Mouse (Mus musculus): ENCODE data around the gene Xrcc5. TPM values are rescaled to one million over a fixed set of nuclear protein-coding genes. Genes with fewer than 3 reads are reported as not detected.

Gene Xrcc5
- polyA plus RNA-seq, 1 experiment from 2014 or later, result 35.1 TPM

DNA sequence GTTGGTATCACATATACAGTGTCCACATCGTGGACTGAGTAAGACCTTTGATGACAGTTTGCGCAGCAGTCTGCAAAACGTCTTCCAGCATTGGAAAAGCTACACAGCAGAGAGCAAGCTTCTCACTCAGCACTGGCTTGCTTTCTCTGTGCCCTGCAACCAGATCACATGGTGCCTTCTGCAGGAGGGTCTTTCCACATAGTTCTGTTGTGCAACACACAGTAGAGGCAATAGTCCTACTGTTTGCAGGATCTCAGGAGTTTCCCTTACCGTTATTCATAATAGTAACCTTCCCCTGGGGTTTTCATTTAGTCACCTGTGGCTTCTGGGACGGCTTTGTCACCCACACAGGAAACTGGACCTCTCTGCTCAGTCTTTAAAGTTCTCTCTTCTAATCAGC, 13.5 kb downstream of the Xrcc5 start:
- H3K36me3 ChIP-seq, result peaks cover 56% of the 10 kb centered on the region
- 93% methylated on average over 5 of the region's 5 CpGs for WGBS
- no peak for DNase-seq (ENCODE audit: low spot score)

GRCm38 (mm10) chr1:72323248-72323647, 16.0 kb downstream of the Xrcc5 start:
- peaks cover 63% of the 10 kb centered on the region for H3K36me3 ChIP-seq
- no peaks in the 10 kb centered on the region for H3K9me3 ChIP-seq
- DNase-seq (ENCODE audit: low spot score), result no peak
- no peak overlapping the region for H3K27ac ChIP-seq
- no peaks in the 10 kb centered on the region for H3K4me1 ChIP-seq
- no peak overlapping the region for H3K4me3 ChIP-seq
- H3K27me3 ChIP-seq (ENCODE audit: insufficient read depth, poor library complexity, severe bottlenecking), result peaks cover 27% of the 10 kb centered on the region
- WGBS, result 91% methylated on average over 4 of the region's 4 CpGs

More for the DNA sequence above, 13.5 kb downstream of the Xrcc5 start:
- Histone ChIP-seq H3K4me3 (no peak overlapping the region), H3K27ac (no peak overlapping the region), H3K27me3 (ENCODE audit: insufficient read depth, poor library complexity, severe bottlenecking) (peaks cover 33% of the 10 kb centered on the region), H3K4me1 (no peaks in the 10 kb centered on the region), H3K9me3 (no peaks in the 10 kb centered on the region)

DNA sequence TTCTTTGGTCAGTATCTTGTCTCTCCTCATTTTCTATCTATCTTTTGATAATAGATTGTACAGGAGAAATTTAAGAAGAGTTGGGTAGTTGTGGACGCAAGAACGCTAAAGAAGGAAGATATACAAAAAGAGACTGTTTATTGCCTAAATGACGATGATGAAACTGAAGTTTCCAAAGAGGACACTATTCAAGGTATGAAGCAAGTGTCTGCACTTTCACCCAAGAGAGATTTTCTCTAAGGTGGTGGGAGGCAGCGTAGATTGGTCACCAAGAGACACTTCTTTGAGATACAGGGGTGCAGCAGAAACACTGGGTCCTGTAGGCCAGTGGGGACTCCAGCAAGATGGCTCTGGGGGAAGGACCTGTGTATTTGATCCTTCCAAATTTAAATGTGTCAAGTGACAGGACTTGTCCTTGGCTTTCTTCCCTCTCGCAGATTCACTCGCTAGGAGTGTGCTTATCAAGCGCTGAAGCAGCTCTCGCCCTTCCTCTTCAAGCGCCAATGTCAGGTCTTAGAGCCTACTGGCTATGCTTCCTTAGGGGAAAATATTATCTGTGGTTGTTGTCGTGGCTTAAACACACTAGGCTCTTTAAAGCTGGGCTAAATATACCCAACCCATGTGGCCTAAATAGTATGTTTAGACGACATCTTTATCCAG, 19.1 kb downstream of the Xrcc5 start:
- Histone ChIP-seq H3K27me3 (ENCODE audit: insufficient read depth, poor library complexity, severe bottlenecking) (peaks cover 6% of the 10 kb centered on the region; the same call in 1 of the 2 replicates), H3K9me3 (no peaks in the 10 kb centered on the region), H3K4me3 (no peak overlapping the region), H3K27ac (no peak overlapping the region), H3K4me1 (no peaks in the 10 kb centered on the region), H3K36me3 (peaks cover 55% of the 10 kb centered on the region)
- DNase-seq (ENCODE audit: low spot score), result peak; percentile 33
- WGBS, result 77% methylated on average over 11 of the region's 11 CpGs

GRCm38 (mm10) chr1:72334807-72335206, 27.6 kb downstream of the Xrcc5 start:
- Histone ChIP-seq H3K27me3 (ENCODE audit: insufficient read depth, poor library complexity, severe bottlenecking) (no peaks in the 10 kb centered on the region), H3K4me3 (no peak overlapping the region), H3K4me1 (no peaks in the 10 kb centered on the region), H3K27ac (no peak overlapping the region), H3K9me3 (no peaks in the 10 kb centered on the region), H3K36me3 (peaks cover 45% of the 10 kb centered on the region)
- WGBS, result 89% methylated on average over 11 of the region's 11 CpGs
- no peak for DNase-seq (ENCODE audit: low spot score)

DNA sequence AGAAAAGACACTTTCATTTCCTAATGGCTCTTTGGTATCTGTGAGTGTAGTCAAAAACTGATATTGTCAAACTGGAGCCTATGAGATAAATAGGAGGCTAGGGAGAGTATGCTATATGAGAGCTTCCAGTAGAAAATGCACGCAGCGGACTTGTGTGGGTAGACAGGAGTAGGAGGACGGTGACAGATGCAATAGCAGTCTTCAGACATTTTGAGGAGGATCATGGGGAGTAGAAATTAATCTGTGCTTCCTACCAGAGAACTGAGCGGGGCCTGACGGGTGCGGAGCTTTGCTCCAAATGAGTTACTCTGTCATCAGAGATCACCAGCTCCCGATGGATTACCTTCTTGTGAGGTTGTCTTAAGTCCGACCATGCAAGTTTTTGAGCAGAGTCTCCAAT, 29.6 kb downstream of the Xrcc5 start:
- Histone ChIP-seq H3K27ac (no peak overlapping the region), H3K36me3 (peaks cover 40% of the 10 kb centered on the region), H3K4me3 (no peak overlapping the region), H3K4me1 (no peaks in the 10 kb centered on the region), H3K9me3 (no peaks in the 10 kb centered on the region), H3K27me3 (ENCODE audit: insufficient read depth, poor library complexity, severe bottlenecking) (no peaks in the 10 kb centered on the region)
- DNase-seq (ENCODE audit: low spot score), result no peak
- 92% methylated on average over 8 of the region's 8 CpGs for WGBS

DNA sequence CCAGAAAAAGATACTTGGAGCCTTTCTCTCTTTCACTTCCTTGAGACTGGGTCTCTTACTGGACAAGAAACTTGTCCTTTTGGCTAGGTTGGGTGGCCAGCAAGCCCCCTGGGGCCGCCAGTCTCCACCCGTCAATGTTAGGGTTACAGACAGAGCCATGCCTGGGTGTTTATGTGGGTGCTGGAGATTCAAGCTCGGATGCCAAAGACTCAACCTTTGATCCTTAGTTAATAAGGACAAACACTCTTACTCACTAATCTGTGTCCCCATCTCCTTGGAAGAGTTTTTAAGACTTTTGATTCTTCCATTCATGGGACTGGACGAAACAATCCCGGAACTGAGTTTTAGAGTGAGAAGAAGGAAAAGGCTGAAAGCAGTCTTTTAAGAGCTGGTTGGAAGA, 31.1 kb downstream of the Xrcc5 start:
- no peaks in the 10 kb centered on the region for H3K9me3 ChIP-seq
- no peak for DNase-seq (ENCODE audit: low spot score)
- peaks cover 43% of the 10 kb centered on the region for H3K36me3 ChIP-seq
- H3K4me1 ChIP-seq, result no peaks in the 10 kb centered on the region
- WGBS, result 90% methylated on average over 5 of the region's 5 CpGs
- H3K27me3 ChIP-seq (ENCODE audit: insufficient read depth, poor library complexity, severe bottlenecking), result no peaks in the 10 kb centered on the region
- H3K4me3 ChIP-seq, result no peak overlapping the region
- no peak overlapping the region for H3K27ac ChIP-seq

DNA sequence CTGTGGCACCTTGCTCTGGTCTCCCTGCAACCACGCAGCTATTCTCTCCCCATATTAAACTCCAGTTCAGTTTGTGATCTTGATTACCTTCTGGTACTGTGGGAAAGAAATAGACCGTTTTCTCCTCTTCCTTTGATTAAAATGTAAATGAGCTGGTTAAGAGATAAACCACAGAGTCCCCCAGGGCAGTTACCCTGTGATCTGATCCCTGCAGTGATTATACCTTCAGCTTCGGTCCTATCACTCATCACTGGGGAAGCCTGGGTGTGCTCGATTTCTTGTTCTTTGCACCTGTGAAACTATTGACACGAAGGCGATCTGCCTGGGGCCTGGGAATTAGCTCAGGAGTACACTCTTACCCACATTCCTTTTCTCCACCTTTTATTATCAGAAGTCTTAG, 40.7 kb downstream of the Xrcc5 start:
- no peak for DNase-seq (ENCODE audit: low spot score)
- Histone ChIP-seq H3K4me3 (no peak overlapping the region), H3K9me3 (no peaks in the 10 kb centered on the region), H3K36me3 (peaks cover 46% of the 10 kb centered on the region; the same call in 1 of the 2 replicates), H3K27ac (no peak overlapping the region), H3K27me3 (ENCODE audit: insufficient read depth, poor library complexity, severe bottlenecking) (no peaks in the 10 kb centered on the region), H3K4me1 (no peaks in the 10 kb centered on the region)
- WGBS, result 79% methylated on average over 6 of the region's 6 CpGs

- no peak overlapping the region for H3K27ac ChIP-seq
- no peaks in the 10 kb centered on the region for H3K27me3 ChIP-seq (ENCODE audit: insufficient read depth, poor library complexity, severe bottlenecking)
- no peaks in the 10 kb centered on the region for H3K9me3 ChIP-seq
- no peak overlapping the region for H3K4me3 ChIP-seq
- H3K36me3 ChIP-seq, result peaks cover 23% of the 10 kb centered on the region
- WGBS, result 86% methylated on average over 2 of the region's 2 CpGs
- DNase-seq (ENCODE audit: low spot score), result no peak
- no peaks in the 10 kb centered on the region for H3K4me1 ChIP-seq
These were observed 47.6 kb downstream of the Xrcc5 start for GRCm38 (mm10) chr1:72354856-72355255.

DNA sequence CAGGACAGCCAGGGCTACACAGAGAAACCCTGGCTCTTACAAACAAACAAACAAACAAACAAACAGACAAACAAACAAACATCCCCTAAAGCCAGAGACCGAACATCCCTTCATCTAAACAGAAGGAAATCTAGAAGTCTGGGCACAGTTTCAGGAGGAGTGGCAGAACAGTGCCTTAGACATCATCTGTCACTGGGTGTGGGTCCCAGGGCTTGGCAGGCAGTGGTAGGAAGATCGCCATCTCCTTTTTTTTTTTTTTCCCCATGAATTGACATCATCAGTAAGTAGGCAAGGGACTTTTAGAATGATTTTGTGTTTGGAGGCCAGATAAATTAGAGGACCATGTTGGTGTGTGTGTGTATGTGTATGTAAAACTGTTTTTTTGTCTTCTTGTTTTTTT, 51.0 kb downstream of the Xrcc5 start:
- Histone ChIP-seq H3K4me3 (no peak overlapping the region), H3K27ac (no peak overlapping the region), H3K9me3 (no peaks in the 10 kb centered on the region), H3K36me3 (peaks cover 17% of the 10 kb centered on the region), H3K4me1 (no peaks in the 10 kb centered on the region), H3K27me3 (ENCODE audit: insufficient read depth, poor library complexity, severe bottlenecking) (no peaks in the 10 kb centered on the region)
- WGBS, result 80% methylated on average over 2 of the region's 2 CpGs
- no peak for DNase-seq (ENCODE audit: low spot score)

DNA sequence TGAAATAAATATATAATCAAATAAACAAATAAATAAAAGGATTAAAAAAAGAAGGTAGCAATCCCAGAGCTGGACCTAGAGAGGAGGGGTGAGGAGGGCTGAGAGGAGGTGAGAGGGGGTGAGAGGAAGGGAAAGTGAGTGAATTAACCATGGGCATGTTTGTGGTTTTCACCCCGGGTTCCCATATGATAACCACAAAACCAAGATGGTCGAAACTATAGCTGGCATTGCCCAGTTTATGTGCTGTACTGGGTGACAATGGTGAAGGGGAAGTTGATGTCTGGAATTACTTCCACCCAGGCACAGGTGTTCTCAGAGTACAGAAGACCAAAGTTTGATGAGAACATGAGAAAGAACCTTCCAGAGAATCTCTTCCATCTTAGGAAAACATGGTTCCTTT, 52.2 kb downstream of the Xrcc5 start:
- Histone ChIP-seq H3K9me3 (no peaks in the 10 kb centered on the region), H3K4me1 (peaks cover 3% of the 10 kb centered on the region; the same call in 1 of the 2 replicates), H3K27me3 (ENCODE audit: insufficient read depth, poor library complexity, severe bottlenecking) (no peaks in the 10 kb centered on the region), H3K4me3 (no peak overlapping the region), H3K36me3 (peaks cover 17% of the 10 kb centered on the region), H3K27ac (no peak overlapping the region)
- WGBS, result 78% methylated on average over 2 of the region's 2 CpGs
- no peak for DNase-seq (ENCODE audit: low spot score)

DNA sequence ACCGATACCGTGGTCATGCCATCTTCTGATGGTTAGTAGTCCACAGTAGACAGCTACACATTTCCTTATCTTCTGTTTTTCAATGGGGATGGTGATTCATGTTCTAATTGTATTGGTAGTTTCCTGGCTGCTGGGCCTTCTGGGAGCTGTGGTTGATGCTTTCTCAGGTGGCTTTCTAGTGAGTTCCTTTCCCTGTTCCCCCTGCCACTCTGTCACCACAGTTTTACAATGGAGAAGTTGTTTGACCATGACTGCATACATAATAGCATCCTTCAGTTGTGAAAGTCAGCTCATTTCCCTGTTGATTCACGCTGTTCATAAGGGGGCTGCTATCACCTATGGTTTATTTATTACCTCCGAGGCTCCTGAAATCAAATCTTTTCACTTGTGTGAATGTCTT, 53.6 kb downstream of the Xrcc5 start:
- H3K36me3 ChIP-seq, result peaks cover 14% of the 10 kb centered on the region
- no peak for DNase-seq (ENCODE audit: low spot score)
- no peaks in the 10 kb centered on the region for H3K27me3 ChIP-seq (ENCODE audit: insufficient read depth, poor library complexity, severe bottlenecking)
- 87% methylated on average over 4 of the region's 4 CpGs for WGBS
- no peak overlapping the region for H3K4me3 ChIP-seq
- no peak overlapping the region for H3K27ac ChIP-seq
- no peaks in the 10 kb centered on the region for H3K9me3 ChIP-seq
- H3K4me1 ChIP-seq, result peaks cover 8% of the 10 kb centered on the region; the same call in 1 of the 2 replicates

- Histone ChIP-seq H3K4me1 (peaks cover 8% of the 10 kb centered on the region; the same call in 1 of the 2 replicates), H3K9me3 (no peaks in the 10 kb centered on the region), H3K36me3 (no peaks in the 10 kb centered on the region; the same call in 1 of the 2 replicates), H3K27me3 (ENCODE audit: insufficient read depth, poor library complexity, severe bottlenecking) (no peaks in the 10 kb centered on the region), H3K4me3 (no peak overlapping the region), H3K27ac (peak overlapping the region; percentile 18; the same call in 1 of the 2 replicates)
- no peak for DNase-seq (ENCODE audit: low spot score)
- 60% methylated on average over 8 of the region's 8 CpGs for whole genome bisulfite sequencing
These were observed 57.4 kb downstream of the Xrcc5 start for GRCm38 (mm10) chr1:72364661-72365060.

GRCm38 (mm10) chr1:72372512-72372911, 65.3 kb downstream of the Xrcc5 start:
- Histone ChIP-seq H3K4me3 (no peak overlapping the region), H3K9me3 (no peaks in the 10 kb centered on the region), H3K27me3 (ENCODE audit: insufficient read depth, poor library complexity, severe bottlenecking) (no peaks in the 10 kb centered on the region), H3K27ac (no peak overlapping the region), H3K4me1 (no peaks in the 10 kb centered on the region), H3K36me3 (peaks cover 9% of the 10 kb centered on the region; the same call in 1 of the 2 replicates)
- 88% methylated on average over 1 of the region's 1 CpGs for WGBS
- no peak for DNase-seq (ENCODE audit: low spot score)

DNA sequence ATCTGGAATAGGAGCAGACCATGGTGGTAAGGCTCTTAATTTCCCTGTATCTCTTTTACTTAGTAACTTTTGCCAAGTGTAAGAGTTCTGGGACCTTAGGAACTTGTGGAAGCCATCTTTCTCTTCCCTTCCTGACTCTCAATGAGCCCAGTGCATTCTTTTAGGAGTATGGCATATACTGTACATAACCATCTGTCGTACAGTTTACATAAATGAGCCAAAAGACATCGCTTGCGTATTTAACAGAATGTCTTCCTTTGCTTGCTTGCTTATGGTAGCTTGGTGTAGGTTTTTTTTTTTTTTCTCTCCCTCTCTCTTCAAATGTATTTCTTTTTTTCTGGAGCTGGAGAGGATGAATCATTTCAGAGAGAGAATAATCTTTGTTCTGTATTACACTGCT, 65.7 kb downstream of the Xrcc5 start:
- H3K9me3 ChIP-seq, result no peaks in the 10 kb centered on the region
- no peaks in the 10 kb centered on the region for H3K4me1 ChIP-seq
- H3K27ac ChIP-seq, result no peak overlapping the region
- H3K27me3 ChIP-seq (ENCODE audit: insufficient read depth, poor library complexity, severe bottlenecking), result no peaks in the 10 kb centered on the region
- H3K36me3 ChIP-seq, result peaks cover 9% of the 10 kb centered on the region; the same call in 1 of the 2 replicates
- DNase-seq (ENCODE audit: low spot score), result no peak
- H3K4me3 ChIP-seq, result no peak overlapping the region
- 93% methylated on average over 3 of the region's 3 CpGs for WGBS
